Mouse (Mus musculus): Measurements from ENCODE around the gene Cd46.

Cd46 gene

DNA sequence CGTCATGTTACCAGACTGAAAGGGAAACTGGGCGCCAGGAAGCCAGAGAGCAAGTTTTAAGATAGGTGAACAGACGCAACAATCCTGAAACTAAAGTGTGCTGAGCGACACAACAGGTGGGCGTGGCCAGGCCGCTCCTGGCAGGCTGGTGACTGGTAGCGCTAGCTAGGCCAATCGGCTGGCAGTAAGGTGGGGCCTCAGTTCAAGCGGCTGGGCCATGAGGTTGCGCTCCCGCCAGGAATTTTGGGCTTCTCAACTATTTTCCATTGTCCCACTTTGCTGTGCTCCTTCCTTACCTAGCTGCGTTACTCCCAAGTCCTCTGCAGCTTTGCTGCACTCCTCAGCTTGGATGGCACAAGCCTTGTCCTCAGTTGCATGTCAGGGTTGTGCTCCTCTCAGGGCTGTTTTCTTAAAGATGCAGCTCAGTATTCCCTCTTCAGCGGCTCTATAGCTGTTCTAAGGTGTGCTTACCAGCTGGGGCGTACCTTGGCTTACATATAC, at the start of gene Cd46:
TSS of gene Cd46 (minus strand) at position 30 of the 501 bp plus-strand sequence.
- peak; percentile 10 for DNase-seq

DNA sequence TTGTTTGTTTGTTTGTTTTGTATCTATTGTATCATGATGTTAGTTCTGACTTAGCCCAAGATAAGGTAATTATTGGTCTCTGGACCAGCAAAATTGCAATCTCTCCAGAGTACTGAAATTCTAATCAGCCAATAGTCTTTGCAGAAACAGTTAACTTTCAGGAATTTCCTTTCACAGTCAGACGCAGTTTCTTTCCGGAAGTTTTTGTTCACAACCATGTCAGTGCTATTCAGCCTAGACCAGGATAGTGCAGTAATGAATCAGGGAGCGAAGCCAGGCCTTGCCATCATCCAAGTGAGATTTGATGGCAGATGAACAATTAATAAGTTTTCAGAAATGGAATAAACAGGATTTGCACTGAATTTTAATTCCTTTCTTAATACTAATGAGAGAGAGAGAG, 40.0 kb upstream of the Cd46 start:
- DNase-seq = no peak

DNA sequence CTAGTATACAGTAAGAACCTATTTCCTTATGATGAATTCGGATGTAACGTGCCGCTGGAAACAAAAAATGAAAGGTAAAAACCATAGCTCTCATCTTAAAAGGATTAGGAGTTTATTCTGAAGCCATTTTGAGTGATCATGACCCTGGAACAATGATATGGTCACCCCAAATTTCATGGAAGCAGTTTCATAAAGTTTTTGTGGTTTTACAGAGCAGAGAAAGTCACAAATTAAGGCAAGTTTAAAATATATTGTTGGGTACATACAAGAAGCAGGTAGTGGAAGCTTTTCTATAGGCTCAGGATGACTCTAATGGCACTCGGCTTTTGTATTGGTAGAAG, 39.6 kb upstream of the Cd46 start:
- no peak for DNase-seq

DNA sequence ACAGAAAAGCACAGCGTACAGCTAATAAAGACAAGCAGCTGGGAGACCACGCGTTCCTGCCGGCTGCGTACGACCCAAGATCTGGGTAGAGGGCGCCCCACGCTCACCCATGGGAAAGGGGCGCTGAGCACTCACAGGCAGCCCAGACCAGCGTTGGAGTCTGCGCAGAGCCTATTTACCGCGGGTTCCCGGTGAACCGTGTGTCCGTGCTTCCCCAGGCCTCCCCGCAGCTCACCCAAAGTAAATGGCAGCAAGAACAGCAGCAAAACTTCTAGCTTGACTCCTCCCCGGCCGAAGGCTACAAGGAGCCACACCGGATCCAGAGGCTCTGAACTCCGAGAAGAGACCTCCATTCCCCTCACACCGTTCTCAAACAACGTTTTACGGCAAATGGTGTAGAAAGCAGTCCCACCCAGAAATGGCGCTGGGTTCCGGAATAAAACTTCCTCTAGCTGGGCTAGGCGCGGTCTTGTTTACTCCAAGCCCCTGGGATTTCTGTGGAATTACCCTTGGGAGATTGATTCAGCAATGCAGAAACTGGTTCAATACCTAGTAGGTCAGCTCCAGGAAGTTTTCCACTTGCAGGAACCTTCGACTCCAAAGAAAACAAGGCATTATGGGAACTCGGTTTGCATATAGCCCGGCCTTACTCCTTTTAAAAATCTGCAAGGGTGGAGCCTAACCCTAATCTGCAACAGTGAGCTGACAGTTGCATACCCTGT, 39.1 kb upstream of the Cd46 start, which contains the start of gene Cr1l:
TSS of gene Cr1l (minus strand) at position 634 of the 722 bp plus-strand sequence.
- DNase-seq = peak; percentile 85

DNA sequence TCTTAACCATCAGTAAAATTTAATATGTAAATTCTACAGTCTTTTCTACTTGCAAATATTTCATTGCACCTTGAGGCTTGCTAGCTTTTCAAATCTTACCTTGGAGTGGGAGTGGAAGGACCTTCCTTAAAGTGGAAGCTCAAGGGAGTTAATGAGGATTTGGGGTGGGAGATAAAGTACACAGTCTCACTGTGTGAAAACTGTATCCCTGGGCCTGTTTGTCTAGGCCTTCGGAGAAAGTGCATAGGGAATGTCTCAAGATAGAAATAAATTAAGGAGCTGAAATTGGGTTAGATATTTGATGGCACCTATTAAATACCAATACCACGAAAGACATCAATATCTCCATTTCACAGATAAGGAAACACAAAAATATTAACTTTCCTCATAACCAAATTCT, 38.4 kb upstream of the Cd46 start:
- no peak for DNase-seq

DNA sequence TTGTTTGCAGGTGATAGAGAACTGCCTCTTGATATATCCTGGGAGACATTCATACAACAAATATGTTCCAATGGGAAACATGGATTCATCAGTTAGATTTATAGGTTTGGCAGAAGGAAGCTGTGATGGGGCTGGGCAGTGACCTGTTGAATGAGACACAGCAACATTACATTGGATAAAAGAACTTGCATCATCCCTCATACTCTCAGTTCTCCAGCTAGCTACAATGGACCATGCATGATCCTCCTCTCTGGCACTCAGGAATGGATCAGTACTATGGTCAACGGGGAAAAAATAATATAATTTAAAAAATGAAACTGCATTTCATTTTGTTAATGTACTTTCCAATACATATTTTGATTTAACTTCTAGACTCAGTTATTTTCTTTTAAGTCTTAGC, 37.8 kb upstream of the Cd46 start:
- DNase-seq = no peak

DNA sequence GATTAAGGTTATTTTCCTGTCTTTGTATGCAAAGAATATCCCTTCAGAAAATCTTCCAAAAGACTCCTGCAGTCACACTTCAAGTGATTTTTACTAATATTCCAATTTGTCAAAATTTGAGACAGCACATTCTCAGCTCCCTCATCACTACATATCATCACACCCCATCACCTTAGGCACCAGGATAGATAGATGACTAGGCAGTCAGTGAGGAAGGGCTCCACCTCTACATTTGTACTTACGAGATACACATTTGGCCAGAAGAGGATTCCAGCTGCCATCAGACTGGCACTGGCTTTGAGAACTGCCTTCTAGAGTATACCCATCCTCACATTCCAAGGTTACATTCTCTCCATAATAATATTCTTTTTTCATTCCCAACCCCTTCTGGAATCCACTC, 22.4 kb upstream of the Cd46 start:
- DNase-seq = no peak

DNA sequence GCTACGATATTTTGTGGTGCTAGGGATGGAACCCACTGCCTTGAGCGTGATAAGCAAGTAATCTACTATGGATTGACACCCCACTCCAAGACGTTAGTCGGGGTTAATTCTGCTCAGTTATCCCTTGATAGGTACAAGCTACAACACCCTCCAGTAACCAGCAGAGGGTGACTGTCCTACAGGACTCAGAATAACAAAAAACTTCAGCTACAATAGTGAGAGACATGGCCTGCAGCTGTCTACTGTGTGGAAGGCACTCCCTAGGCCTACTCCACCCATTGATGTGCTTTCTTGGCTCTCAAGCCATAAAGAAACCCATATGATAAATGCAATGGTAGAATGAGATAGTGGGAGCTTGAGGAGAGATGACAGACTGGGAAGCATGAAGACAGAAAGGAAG, 21.6 kb upstream of the Cd46 start:
- no peak for DNase-seq

DNA sequence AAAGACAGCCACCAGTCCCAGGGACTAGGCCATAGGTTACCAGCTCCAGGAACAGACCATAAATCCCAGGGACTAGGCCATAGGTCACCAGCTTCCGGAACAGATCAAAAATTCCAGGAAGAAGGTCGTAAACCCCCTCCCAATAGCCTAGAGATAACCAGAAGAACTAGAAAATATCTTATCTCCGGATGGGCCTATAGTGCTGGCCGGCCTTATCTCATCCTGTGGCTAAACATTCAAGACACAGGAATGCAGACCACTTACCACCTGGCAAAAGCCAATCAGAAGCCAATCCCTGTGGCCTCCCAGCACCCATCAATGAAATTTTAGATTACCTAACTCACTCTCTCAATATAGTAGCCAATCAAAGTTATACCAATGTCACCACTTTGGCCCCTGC, 8.6 kb upstream of the Cd46 start:
- no peak for DNase-seq

DNA sequence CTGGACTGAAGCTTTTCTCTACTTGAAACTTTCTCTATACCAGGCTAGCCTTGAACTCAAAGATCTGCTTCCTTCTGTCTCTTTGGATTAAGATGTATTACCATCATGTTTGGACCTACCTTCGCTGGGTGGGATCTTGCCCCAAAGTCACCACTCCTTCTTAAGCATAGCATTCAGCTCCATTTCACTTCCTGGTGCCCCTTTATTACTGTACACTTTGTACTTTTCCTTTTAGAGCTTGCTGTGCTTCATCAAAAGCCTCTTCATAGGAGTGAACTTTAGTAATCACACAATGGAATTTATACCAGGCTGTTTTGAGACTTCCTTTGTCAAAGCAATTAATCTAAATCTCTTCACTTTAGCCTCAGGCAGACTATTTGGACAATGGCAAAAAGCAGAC, 6.0 kb upstream of the Cd46 start:
- DNase-seq = no peak

DNA sequence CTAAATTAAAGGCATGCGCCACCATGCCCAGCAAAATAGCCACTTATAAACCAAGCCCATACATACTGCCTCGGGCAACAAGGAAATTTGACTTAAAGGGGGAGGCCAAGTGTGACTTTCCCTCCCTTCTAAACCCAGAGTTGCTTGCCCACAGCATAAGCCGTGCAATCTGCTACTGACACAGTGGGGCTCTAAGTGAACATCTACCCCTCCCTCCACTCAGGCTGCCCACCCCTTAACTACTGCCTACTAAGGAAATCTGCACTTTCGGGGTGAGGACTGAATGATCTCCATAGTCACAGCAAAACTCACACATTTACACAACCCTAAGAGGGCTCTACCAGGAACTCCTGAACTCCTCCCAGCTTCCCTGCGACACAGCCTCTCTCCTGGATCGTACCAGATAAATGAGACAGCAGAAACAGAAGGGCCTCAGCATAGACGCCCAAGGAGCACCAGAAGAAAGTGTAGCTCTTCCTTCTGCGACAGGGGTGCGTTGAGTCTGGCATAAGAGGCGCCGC, 290 bp downstream of the Cd46 start:
- DNase-seq = no peak

DNA sequence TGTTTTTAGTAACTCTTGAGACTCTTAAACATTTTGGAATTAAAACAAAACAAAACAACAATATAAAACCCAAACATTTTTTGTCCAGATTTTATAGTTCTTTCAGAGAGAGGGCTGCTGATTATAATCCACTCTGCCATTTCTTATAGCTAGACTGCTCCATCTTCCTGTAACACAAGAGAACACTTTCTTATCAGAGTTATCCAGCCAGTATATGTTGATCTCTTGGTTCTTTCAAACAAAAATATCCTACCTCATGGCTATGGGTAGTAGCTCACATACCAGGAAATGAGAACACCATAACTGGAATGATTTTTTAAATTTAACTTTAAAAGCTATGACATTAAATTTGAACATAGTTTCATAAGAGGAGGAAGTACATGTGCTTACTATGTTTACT, 9.9 kb downstream of the Cd46 start:
- DNase-seq = no peak

DNA sequence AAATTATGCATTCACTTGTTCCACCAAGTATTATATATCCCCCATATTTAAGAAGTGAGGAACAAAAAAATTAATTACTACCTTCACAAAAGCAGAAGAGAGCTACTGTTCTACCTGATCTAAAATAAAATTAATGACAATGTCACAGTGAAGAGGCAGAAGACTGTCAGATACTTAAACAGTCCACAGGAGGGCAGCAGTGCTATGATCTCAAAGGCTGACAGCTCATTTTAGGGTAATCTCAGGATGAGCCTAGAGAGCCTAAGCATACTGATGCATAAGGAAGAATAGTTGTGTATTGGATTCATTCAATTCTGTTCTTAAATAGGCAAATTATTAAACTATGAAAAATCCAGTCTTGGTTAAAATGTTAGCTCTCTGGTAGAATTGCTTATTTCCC, 51.6 kb downstream of the Cd46 start:
- no peak for DNase-seq

DNA sequence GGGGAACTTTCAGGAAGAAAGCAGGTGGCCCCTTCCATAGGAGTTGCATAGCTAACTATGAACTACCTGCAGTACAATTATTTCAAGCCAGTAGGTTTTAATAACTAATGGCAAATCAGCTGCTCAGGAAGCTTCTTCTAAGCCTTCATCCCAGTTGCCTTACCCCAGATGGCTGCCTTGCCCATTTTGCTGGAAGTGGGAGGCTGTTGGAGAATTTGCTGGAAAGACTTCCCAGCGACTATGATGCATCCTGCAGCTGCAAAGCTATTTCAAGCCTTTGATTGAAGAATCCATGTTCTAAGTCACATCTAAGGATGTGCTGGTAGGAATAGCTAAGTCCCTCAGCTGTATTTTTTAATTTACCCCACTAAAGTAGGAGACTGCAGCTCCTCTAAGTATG, 53.7 kb downstream of the Cd46 start:
- no peak for DNase-seq

DNA sequence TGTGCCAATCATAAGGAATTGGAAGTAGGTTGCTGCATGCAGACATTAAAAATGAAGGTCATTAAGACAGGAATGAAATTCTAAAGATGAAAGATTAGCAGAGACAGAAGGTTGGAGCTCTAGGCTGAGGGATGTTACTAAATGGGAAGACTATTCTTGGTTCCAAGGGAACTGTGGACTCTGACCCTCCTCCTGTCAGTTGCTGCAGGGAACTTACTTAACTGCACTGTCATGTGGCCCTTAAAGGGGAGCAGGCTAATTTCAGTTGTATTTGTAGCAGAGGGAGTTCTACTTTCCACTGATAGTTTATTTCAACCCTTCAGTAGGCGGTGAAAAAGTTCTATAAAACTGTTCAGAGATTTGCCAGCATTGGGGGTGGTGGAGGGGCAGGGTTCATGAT, 54.1 kb downstream of the Cd46 start:
- DNase-seq = no peak

DNA sequence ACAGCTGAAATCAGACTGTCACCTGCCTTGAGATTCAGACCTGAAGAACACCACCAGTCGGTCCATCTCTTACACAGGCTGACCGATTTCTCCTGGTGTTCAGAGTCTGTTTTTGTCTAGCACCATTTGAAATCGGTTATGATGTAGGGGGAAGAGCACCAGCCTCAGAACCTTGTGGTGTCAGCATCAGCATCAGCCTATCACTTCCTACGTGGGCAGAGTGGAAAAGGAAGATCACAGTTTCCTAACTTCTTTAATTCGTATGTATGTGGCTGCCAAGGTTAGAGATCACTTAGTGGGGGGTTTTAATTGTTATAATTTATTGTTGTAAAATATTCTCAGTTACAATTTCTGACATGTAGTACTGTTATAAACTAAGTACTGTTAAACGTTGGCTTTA, 54.6 kb downstream of the Cd46 start:
- no peak for DNase-seq

DNA sequence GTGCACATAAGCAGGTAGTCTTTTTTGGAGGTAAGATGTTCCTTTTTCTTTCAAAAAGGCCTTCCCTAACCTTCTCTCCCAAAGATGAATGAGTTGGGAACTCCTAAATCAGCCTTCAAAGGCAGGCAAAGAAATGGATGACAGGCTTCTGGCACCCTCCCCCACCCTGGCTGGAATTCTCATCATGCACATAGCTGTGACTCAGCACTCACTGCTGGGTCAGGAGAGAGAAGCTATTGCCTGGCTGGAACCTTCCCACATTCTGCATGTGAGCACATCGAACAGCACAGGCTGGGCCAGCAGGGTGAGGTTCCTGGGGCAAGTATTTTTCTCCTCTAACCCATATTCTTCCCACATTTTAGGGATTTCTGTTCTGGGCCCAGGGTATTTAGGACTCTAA, 58.1 kb downstream of the Cd46 start:
- peak; percentile 36 for DNase-seq

DNA sequence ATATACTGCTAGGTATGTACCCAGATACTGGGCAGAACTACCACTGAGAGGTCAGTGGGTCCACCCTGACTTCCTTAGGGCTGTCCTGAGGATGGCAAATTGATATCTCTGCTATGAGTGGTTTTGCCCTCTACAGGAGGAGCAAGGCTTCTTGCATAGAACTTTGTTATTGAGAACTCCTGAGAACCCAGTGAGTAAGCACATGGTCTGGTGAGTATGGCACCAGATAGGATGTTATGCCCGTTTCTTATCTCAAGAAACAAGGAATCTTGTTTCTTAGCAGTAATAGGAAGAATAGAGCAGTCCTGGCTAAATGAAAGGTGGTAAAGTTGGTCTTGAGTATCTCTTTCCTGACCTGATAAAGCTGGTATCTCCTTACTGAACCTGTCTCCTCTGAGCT, 59.3 kb downstream of the Cd46 start:
- no peak for DNase-seq

DNA sequence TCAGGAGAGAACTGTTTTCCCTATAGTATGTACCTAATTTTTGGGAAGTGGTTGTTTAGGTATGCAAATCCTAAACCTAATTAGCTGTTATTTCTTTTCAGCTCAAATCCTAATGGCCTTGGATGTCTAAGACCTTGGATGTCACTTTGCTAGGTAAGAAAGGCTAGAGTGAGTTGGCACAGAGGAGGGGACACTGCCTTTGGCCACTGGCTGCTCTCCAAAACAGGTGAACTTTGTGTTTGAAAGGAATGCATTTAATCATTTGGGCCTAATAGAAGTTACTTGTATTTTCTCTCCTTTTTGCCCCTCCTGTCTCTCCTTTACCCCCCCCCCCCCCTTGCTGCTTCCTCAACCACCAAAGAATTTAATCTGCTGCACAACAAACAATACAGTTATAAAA, 60.3 kb downstream of the Cd46 start:
- no peak for DNase-seq

DNA sequence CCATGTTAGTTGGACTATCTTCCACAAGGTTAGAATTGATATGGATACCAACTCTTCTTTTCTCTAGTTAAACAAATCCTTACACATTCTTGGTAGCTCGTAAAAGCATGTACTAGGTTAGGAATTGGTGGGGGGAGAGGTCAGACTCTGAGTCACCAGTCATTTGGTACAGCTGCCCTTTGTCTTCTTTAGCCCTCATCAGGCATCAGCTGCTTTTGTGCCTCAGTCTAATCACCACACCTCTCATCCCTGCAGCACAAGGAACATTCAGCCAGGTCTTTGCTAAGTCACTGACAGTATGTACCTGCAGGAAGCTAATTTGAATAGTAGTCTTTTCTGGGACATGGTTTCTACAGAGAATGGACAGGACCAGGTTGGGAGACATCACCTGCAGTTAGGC, 64.5 kb downstream of the Cd46 start:
- no peak for DNase-seq

DNA sequence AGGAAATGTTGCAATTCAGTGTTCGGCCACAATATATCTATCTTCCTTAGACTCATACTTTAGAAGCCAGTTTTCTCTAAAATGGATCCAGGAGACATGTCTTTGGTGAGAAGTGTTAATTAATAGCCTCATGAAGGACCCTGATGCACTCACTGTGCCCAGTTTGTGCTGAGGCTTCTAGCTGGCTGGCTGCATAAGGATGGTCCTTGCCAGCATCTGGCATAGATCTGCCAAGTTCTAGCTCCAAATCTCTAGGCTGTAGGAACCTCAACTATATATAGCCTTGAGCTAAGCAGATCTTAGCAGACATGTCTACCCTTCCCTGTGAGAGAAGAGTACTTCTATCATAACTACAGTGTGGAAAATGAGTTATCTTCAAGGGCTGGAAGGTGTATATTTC, 68.2 kb downstream of the Cd46 start:
- DNase-seq = no peak

DNA sequence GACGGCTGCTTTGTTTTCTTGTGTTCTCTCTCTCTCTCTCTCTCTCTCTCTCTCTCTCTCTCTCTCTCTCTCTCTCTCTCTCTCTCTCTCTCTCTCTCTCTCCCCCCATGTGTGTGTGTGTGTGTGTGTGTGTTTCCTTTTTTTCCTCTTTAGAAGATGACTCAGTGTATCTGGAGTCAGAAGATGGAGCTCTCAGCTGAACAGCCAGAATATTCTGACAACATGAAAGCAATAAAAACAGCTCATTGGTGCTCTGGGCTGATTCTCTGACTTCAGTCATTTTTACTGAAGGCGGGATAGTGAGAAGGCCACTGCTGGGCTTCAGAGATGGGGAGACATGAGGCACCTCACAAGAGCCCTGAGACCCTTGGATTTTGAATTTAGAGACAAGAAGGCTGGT, 70.2 kb downstream of the Cd46 start:
- DNase-seq = no peak

DNA sequence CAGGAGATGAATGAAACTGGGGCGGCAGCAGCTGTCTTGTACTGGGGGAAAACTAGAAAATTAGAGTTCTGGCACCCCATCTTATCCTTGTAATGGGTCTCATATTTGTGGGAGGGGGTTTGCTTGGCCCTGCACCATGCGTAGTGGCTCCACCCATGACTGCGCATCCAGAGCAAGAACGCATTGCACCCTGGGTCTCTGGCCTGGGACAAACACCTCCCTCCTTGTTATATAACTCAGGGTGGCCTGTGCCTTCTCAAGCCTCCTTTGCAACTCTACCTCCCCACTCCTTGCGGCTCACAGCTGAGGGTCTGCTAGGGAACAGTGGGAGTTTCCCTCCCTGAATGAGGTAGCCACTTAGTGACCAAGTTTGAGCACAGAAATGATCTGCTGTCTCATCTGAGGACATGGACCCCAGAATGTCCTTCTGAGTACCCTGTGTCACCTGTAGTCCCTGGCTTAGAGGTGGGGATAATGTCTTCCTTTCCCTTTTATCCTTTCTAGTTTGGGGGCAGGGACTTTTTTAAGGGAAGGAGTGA, 72.9 kb downstream of the Cd46 start:
- DNase-seq = no peak

DNA sequence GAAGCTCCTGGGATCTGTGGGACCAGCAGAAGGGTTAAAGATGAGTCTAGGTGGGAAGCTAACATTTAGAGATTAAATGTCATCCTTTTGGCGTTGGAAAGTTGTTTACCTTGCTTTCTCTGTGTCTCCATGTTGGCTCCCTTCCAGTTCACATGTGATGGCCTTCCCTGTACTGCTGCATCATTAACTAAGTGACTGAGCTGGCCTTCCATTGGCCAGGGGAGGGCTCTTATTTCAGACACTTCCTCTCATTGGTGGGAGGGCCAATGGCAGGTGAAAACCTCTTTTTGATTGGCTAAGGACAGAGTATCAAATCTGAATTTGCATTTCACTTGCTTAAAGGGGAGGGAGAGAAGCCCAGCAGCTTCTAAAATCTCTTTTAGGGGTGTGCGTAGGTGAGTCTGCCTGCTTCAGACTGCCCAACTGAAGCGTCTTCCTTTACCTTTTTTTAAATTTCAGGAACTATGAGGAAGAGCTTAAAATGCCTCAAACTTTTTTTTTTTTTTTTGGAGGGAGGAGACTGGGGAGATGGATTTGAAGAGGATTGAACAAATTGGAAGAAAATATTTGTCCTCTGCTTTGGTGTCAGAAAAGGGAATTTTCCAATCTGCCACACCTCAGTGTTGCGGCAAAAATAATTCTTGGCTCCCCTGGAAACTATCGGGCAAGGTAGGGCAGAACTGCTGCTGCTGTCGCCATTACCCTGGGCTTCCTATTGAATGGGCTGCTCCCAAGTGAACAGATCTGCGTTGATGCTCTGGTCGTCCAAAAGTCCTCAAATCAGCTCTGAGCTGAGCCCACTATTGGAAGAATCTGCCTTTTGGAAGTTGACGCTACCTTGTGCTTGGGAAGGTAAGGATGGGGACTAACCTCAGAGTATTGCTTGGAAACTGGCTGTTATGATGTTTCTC, 73.7 kb downstream of the Cd46 start:
- peak; percentile 54 for DNase-seq

All from right cerebral cortex, postnatal 14 days (tissue).